Mouse (Mus musculus) small intestine, adult 2 months (tissue): Measurements from ENCODE around the gene Olfr1417. TPM values are rescaled to one million over a fixed set of nuclear protein-coding genes. Genes with fewer than 3 reads are reported as not detected.
A peak's percentile ranks its signal among the peaks of the same experiment; 100 is the strongest.

Source experiments
- H3K27ac ChIP-seq: fragments of 200-500 bp; 2 replicates; pipeline ENCODE4 v1.5.1; 2012; ENCODE audit warnings: low read depth, low read length, control low read depth, inconsistent platforms; ENCODE audit not compliant: insufficient read depth
- H3K27me3 ChIP-seq: fragments of 200-500 bp; 2 replicates; pipeline ENCODE4 v1.6.1; 2012; ENCODE audit warnings: mild to moderate bottlenecking, moderate library complexity, low read length, inconsistent platforms; ENCODE audit not compliant: control insufficient read depth, insufficient read depth
- H3K36me3 ChIP-seq: fragments of 200-500 bp; 2 replicates; pipeline ENCODE4 v1.6.1; 2012; ENCODE audit warnings: mild to moderate bottlenecking, low read length, control low read depth, inconsistent platforms; ENCODE audit not compliant: control insufficient read depth, insufficient read depth
- H3K4me1 ChIP-seq: fragments of 200-500 bp; 2 replicates; pipeline ENCODE4 v1.6.1; 2012; ENCODE audit warnings: low read length, inconsistent platforms, mixed read lengths; ENCODE audit not compliant: control insufficient read depth, insufficient read depth, insufficient read length
- H3K4me3 ChIP-seq: fragments of 200-500 bp; 2 replicates; pipeline ENCODE4 v1.5.1; 2012; ENCODE audit warnings: low read depth, mild to moderate bottlenecking, control low read depth, inconsistent platforms, low read length, moderate library complexity
- CTCF ChIP-seq: fragments of 200-500 bp; IDR thresholded peaks from 2 replicates; pipeline ENCODE4 v1.5.1; 2012; ENCODE audit warnings: low read depth, mild to moderate bottlenecking, control low read depth, inconsistent platforms, low read length, moderate library complexity, mixed read lengths; ENCODE audit not compliant: insufficient replicate concordance, insufficient read length; ENCODE audit errors: extremely low read depth
- POLR2A ChIP-seq: fragments of 200-500 bp; IDR thresholded peaks from 2 replicates; pipeline ENCODE4 v1.6.1; 2012; ENCODE audit warnings: low read depth, mild to moderate bottlenecking, control low read depth, inconsistent platforms, low read length, moderate library complexity
- WGBS: fragments of 180-500 bp; shearing (Covaris S2); methylation state at CpG from one replicate; pipeline ENCODE4 v1.1.7; 2018; 5-methylcytosine and 5-hydroxymethylcytosine counted together
- polyA plus RNA-seq: library from polyadenylated mRNA; depleted of rRNA; stranded (reverse); fragments of >200 nt; gene quantifications from 2 replicates; pipeline ENCODE4 v1.2.3, GENCODE M21; 2012

Gene Olfr1417
- polyA plus RNA-seq, 1 experiment, result not detected

- no peaks in the 10 kb centered on the region for H3K27me3 ChIP-seq
- 0 out of 2 replicates have a peak overlapping the region, but pooled peaks have one; percentile 22 for H3K27ac ChIP-seq
- no peak overlapping the region for H3K4me3 ChIP-seq
- WGBS, result 67% methylated on average over 1 of the region's 1 CpGs
- H3K36me3 ChIP-seq, result 0 out of 2 replicates have a peak, but pooled peaks cover 3% of the 10 kb centered on the region
- no peak for TF ChIP-seq CTCF
- no peak for TF ChIP-seq POLR2A
- peaks cover 22% of the 10 kb centered on the region; the same call in 1 of the 2 replicates for H3K4me1 ChIP-seq
Observed at GRCm38 (mm10) chr19:11810856-11811255, 28.2 kb downstream of the Olfr1417 start.

GRCm38 (mm10) chr19:11810003-11810758 lies 28.8 kb downstream of the Olfr1417 start:
- Histone ChIP-seq H3K36me3 (0 out of 2 replicates have a peak, but pooled peaks cover 3% of the 10 kb centered on the region), H3K27ac (0 out of 2 replicates have a peak overlapping the region, but pooled peaks have one; percentile 22), H3K27me3 (no peaks in the 10 kb centered on the region), H3K4me3 (no peak overlapping the region), H3K4me1 (peaks cover 18% of the 10 kb centered on the region; the same call in 1 of the 2 replicates)
- TF ChIP-seq POLR2A, result no peak
- no peak for TF ChIP-seq CTCF
- WGBS, result 56% methylated on average over 5 of the region's 5 CpGs

DNA sequence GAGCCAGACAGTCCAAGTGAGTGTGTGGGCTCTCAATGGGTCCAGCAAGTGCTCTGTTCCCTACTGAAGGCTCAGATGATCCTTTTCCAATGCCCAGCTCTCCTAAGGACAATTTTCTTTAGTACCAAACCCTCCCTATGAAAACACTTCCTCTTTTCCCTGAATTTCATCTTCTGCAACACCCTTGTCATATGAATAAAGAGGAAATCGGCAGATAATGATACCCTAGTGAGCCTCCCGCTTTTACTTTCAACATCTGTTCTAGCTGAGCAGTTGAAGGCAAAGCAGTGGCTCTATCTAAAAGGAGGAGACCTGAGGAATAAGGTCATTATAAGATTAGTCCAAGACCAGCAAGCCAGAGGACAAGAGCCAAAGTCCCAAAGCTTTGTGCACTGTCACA lies 30.6 kb downstream of the Olfr1417 start:
- Histone ChIP-seq H3K4me3 (no peak overlapping the region), H3K4me1 (peaks cover 6% of the 10 kb centered on the region; the same call in 1 of the 2 replicates), H3K27ac (no peak overlapping the region), H3K36me3 (0 out of 2 replicates have a peak, but pooled peaks cover 4% of the 10 kb centered on the region), H3K27me3 (no peaks in the 10 kb centered on the region)
- WGBS, result 77% methylated on average over 2 of the region's 2 CpGs
- TF ChIP-seq CTCF, result no peak
- TF ChIP-seq POLR2A, result no peak

DNA sequence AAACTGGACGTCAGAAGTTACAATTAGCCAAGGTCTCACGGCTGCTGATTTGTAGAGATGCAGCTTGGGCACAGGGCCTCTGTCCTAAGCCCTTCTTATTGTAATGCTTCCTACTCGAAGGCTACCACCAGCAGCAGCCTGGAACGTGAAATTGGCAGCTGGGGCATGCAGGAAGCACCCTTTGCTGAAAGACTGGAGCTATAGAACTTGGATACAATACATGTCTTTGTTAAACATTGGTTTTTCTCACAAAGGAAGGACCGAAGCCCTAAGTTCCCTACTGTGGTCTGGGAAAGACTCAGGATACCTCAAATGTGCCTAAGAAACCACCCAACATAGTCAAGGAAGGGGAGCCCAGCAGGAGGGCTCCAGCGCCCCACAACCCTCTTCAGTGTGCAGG lies 31.2 kb downstream of the Olfr1417 start:
- Histone ChIP-seq H3K4me1 (peaks cover 3% of the 10 kb centered on the region; the same call in 1 of the 2 replicates), H3K27me3 (no peaks in the 10 kb centered on the region), H3K27ac (no peak overlapping the region), H3K36me3 (peaks cover 10% of the 10 kb centered on the region; the same call in 1 of the 2 replicates), H3K4me3 (no peak overlapping the region)
- TF ChIP-seq CTCF (no peak), POLR2A (no peak)
- 76% methylated on average over 6 of the region's 6 CpGs for WGBS

DNA sequence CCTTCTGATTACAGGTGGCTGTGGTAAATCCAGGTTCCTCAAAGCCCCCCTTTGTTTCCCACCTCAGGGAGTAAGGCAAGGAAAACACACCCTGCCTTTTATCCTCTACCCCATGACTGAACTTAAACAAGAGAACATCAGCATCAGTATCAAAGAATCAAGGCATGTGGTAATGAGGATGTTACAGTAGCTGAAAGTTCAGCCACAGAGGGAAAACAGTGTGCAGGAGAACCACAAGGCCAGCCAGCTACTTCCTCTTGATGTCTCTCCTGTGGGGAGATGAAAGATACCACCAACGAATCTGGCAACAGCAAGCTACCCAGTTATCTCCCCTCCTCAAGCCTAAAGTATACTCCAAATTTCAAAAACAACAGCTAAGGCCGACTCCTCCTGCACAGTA lies 31.8 kb downstream of the Olfr1417 start:
- 54% methylated on average over 2 of the region's 2 CpGs for WGBS
- Histone ChIP-seq H3K27ac (no peak overlapping the region), H3K4me3 (no peak overlapping the region)

DNA sequence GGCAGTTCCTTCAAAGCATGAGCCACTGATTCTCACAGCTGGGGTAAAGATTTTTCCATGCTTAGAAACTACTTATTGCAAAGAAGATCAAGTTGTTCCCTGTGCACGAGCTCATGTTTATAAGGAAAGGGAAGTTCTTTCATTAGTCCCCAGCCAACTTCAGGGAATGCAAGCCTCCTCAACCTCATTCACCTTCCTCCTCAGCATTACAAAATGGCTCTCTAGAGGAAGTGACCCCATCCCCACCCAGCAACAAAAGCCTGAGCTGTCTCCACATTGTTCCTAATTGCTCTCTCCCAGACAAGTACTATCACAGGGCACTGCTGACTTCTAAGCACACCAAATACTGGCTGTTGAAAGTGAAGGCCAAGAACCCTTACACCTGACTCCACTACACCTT lies 34.6 kb downstream of the Olfr1417 start:
- TF ChIP-seq CTCF (no peak), POLR2A (no peak)
- WGBS, result 63% methylated on average over 1 of the region's 1 CpGs
- Histone ChIP-seq H3K4me3 (no peak overlapping the region), H3K27ac (no peak overlapping the region), H3K27me3 (no peaks in the 10 kb centered on the region), H3K4me1 (no peaks in the 10 kb centered on the region), H3K36me3 (peaks cover 14% of the 10 kb centered on the region)

More for the DNA sequence above, 31.8 kb downstream of the Olfr1417 start:
- peaks cover 3% of the 10 kb centered on the region; the same call in 1 of the 2 replicates for H3K4me1 ChIP-seq
- TF ChIP-seq CTCF (no peak), POLR2A (no peak)
- H3K36me3 ChIP-seq, result peaks cover 13% of the 10 kb centered on the region
- H3K27me3 ChIP-seq, result no peaks in the 10 kb centered on the region

DNA sequence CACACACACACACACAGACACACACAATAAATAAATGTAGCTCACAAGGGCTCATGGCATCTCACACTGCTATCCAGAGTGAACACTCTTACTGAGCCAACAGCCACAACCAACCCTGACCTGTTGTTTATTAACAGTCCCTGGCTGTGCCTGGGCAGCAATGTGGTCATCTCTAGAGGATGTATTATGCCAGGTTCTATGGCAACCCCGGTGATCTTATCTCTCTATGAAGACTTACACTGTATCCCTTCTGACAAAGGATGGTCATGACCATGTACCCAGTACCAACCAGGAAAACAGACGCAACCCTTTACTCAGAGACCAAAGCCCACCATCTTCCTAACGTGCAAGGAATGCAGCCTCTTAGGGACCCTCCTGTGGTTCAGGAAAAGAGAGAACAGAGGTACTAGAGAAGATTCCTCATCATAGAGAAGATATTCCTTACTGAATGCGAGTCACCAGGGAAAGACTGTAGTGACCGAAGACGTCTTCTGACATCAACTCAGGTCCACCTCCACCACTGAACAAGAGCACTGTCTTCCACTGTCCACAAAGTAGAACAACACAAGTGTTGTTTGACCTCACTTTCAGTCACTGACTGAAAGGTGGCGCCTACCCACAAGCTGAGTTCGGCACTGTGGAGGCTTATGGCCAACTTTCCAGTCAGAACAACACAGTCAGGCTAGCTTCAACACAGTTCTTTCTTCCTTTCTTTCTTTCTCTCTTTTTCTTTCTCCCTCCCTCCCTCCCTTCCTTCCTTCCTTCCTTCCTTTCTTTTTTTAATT lies 38.3 kb downstream of the Olfr1417 start:
- Histone ChIP-seq H3K27me3 (no peaks in the 10 kb centered on the region), H3K4me3 (no peak overlapping the region), H3K36me3 (peaks cover 14% of the 10 kb centered on the region), H3K27ac (no peak overlapping the region), H3K4me1 (no peaks in the 10 kb centered on the region)
- no peak for TF ChIP-seq CTCF
- TF ChIP-seq POLR2A, result no peak
- WGBS, result 66% methylated on average over 8 of the region's 8 CpGs
